Mouse (Mus musculus) hindbrain, embryonic 11.5 days (tissue): Measurements from ENCODE around the gene Bicra. TPM values are rescaled to one million over a fixed set of nuclear protein-coding genes. Genes with fewer than 3 reads are reported as not detected.

Experiments used
- ATAC-seq: fragments of 200-750 bp; cut with Nextera tagmentation; 2 replicates; pipeline ENCODE4 v1.8.0; 2017; ENCODE audit warnings: mild to moderate bottlenecking, moderate TSS enrichment, moderate library complexity; ENCODE audit not compliant: low FRiP score
- DNase-seq: peaks from one replicate; pipeline ENCODE4 v3.0.0-alpha.2; 2015; ENCODE audit warnings: low spot score
- H3K27ac ChIP-seq: fragments of 300-500 bp; sonication (generic); 2 replicates; pipeline ENCODE4 v1.5.1; 2014; ENCODE audit warnings: mild to moderate bottlenecking, low read depth, low read length
- H3K27me3 ChIP-seq: fragments of 300-500 bp; sonication (generic); 2 replicates; pipeline ENCODE4 v1.6.1; 2014; ENCODE audit warnings: mild to moderate bottlenecking, low read length, moderate library complexity, mixed read lengths; ENCODE audit not compliant: control insufficient read depth, insufficient read depth
- H3K36me3 ChIP-seq: fragments of 300-500 bp; sonication (generic); 2 replicates; pipeline ENCODE4 v1.6.1; 2014; ENCODE audit warnings: mild to moderate bottlenecking, low read length, moderate library complexity, mixed read lengths; ENCODE audit not compliant: control insufficient read depth, insufficient read depth
- H3K4me1 ChIP-seq: fragments of 300-500 bp; sonication (generic); replicated peaks from 2 replicates; pipeline ENCODE4 v1.6.1; 2014; ENCODE audit warnings: low read length, mixed read lengths; ENCODE audit not compliant: control insufficient read depth, insufficient read depth
- H3K4me2 ChIP-seq: fragments of 300-500 bp; sonication (generic); replicated peaks from 2 replicates; pipeline ENCODE4 v1.6.1; 2014; ENCODE audit warnings: mild to moderate bottlenecking, low read depth, low read length
- H3K4me3 ChIP-seq: fragments of 300-500 bp; sonication (generic); 2 replicates; pipeline ENCODE4 v1.5.1; 2014; ENCODE audit warnings: low read depth, low read length
- H3K9ac ChIP-seq: fragments of 300-500 bp; sonication (generic); 2 replicates; pipeline ENCODE4 v1.6.1; 2014; ENCODE audit warnings: low read depth, low read length
- H3K9me3 ChIP-seq: fragments of 300-500 bp; sonication (generic); 2 replicates; pipeline ENCODE4 v1.6.1; 2016; ENCODE audit warnings: low read length; ENCODE audit not compliant: control insufficient read depth
- WGBS: fragments of 180-500 bp; shearing (Covaris S2); extraction: QIAGEN DNeasy Blood & Tissue Kit; methylation state at CpG from one replicate; pipeline ENCODE4 v1.1.7; 2014; 5-methylcytosine and 5-hydroxymethylcytosine counted together
- polyA plus RNA-seq: library from polyadenylated mRNA; unstranded; fragments of >200 nt; fragmentation: Nextera tagmentation; extraction: Ambion mirVana; gene quantifications from 2 replicates; pipeline ENCODE4 v1.2.1, GENCODE M21; 2014

The Bicra gene
- polyA plus RNA-seq, 1 experiment from 2014 or later: 9.2 TPM

DNA sequence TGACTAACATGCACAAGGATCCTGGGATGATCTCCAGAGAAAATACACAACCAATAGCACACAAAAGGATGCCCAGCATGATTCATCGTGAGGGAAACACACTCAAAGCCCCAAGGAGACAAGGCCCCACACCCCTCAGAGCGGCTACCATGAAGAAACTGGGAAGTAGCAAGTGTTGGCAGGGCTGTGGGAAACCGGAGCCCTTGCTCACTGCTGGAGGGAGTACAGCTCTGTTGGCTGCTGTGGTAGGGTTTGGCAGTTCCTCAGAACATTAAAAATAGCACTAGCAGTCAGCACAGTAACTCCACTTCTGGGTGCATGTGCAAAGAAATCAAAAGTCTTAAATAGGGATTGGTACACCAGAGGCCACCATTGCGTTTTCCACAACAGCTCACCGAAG is 45.5 kb downstream of the Bicra start:
- no peak overlapping the region for H3K4me2 ChIP-seq
- no peaks in the 10 kb centered on the region for H3K4me1 ChIP-seq
- no peaks in the 10 kb centered on the region for H3K27me3 ChIP-seq
- no peak overlapping the region for H3K4me3 ChIP-seq
- H3K36me3 ChIP-seq: 0 out of 2 replicates have a peak, but pooled peaks cover 2% of the 10 kb centered on the region
- 91% methylated on average over 5 of the region's 5 CpGs for WGBS
- H3K9ac ChIP-seq: no peak overlapping the region
- DNase-seq (no peak), ATAC-seq (no peak)
- H3K27ac ChIP-seq: no peak overlapping the region
- no peaks in the 10 kb centered on the region for H3K9me3 ChIP-seq

DNA sequence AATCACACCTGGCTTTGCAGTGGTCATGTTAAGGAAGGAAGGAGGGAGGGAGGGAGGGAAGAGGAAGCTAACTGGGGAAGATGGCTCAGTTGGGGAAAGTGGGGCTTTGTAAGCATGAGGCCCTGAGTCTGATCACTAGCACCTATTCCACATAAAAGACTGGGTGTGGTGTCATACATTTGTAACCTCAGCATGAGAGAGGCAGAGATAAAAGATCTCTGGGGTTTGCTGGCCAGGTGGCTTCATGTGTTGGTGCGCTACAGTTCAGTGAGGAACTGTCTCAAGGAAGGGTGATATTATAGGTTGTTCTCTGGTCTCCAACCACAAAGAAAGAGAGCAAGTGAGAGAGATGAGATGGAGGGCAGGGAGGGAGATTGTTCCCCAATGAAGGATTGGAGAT is 46.0 kb downstream of the Bicra start:
- 94% methylated on average over 1 of the region's 1 CpGs for WGBS
- no peaks in the 10 kb centered on the region for H3K27me3 ChIP-seq
- no peaks in the 10 kb centered on the region for H3K9me3 ChIP-seq
- 0 out of 2 replicates have a peak, but pooled peaks cover 2% of the 10 kb centered on the region for H3K36me3 ChIP-seq
- H3K27ac ChIP-seq: no peak overlapping the region
- DNase-seq (no peak), ATAC-seq (no peak)
- H3K4me3 ChIP-seq: no peak overlapping the region
- no peaks in the 10 kb centered on the region for H3K4me1 ChIP-seq
- no peak overlapping the region for H3K4me2 ChIP-seq
- H3K9ac ChIP-seq: no peak overlapping the region

- whole genome bisulfite sequencing: 95% methylated on average over 4 of the region's 4 CpGs
- Histone ChIP-seq H3K27me3 (no peaks in the 10 kb centered on the region), H3K9me3 (no peaks in the 10 kb centered on the region), H3K36me3 (peaks cover under 1% of the 10 kb centered on the region; the same call in 1 of the 2 replicates), H3K9ac (no peak overlapping the region), H3K4me1 (no peaks in the 10 kb centered on the region), H3K4me3 (no peak overlapping the region), H3K4me2 (no peak overlapping the region), H3K27ac (no peak overlapping the region)
- DNase-seq (no peak), ATAC-seq (no peak)
Observed at GRCm38 (mm10) chr7:15993789-15994188, 53.9 kb downstream of the Bicra start.

DNA sequence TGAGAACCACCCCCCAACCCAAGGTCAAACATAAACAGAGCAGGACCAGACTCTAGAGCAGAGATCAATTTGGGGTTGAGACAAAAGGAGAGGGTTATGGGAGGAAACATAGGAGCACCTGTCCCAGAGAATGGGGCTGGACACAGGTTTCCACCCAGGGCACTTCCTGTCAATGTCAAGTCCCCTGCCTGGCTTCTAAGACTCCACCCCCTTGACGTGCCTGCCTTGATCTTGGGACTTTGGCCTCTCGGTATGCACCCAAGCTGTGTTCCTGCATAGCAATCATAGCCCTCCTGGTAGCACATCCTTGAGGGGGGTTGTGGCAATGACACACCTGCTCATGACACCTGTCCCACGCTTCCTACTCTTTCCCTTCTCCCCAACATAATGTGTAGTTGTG is 54.6 kb downstream of the Bicra start:
- Histone ChIP-seq H3K9ac (no peak overlapping the region), H3K36me3 (peaks cover 7% of the 10 kb centered on the region), H3K27me3 (no peaks in the 10 kb centered on the region), H3K27ac (no peak overlapping the region), H3K4me1 (no peaks in the 10 kb centered on the region), H3K4me3 (no peak overlapping the region), H3K9me3 (no peaks in the 10 kb centered on the region), H3K4me2 (no peak overlapping the region)
- ATAC-seq (no peak), DNase-seq (no peak)
- 81% methylated on average over 3 of the region's 3 CpGs for WGBS

GRCm38 (mm10) chr7:15991764-15992163 is 56.0 kb downstream of the Bicra start:
- H3K36me3 ChIP-seq: peaks cover 16% of the 10 kb centered on the region
- H3K27ac ChIP-seq: no peak overlapping the region
- no peaks in the 10 kb centered on the region for H3K27me3 ChIP-seq
- H3K9me3 ChIP-seq: no peaks in the 10 kb centered on the region
- no peak overlapping the region for H3K4me2 ChIP-seq
- H3K4me1 ChIP-seq: no peaks in the 10 kb centered on the region
- DNase-seq (no peak), ATAC-seq (no peak)
- no peak overlapping the region for H3K9ac ChIP-seq
- 91% methylated on average over 3 of the region's 3 CpGs for WGBS
- no peak overlapping the region for H3K4me3 ChIP-seq

DNA sequence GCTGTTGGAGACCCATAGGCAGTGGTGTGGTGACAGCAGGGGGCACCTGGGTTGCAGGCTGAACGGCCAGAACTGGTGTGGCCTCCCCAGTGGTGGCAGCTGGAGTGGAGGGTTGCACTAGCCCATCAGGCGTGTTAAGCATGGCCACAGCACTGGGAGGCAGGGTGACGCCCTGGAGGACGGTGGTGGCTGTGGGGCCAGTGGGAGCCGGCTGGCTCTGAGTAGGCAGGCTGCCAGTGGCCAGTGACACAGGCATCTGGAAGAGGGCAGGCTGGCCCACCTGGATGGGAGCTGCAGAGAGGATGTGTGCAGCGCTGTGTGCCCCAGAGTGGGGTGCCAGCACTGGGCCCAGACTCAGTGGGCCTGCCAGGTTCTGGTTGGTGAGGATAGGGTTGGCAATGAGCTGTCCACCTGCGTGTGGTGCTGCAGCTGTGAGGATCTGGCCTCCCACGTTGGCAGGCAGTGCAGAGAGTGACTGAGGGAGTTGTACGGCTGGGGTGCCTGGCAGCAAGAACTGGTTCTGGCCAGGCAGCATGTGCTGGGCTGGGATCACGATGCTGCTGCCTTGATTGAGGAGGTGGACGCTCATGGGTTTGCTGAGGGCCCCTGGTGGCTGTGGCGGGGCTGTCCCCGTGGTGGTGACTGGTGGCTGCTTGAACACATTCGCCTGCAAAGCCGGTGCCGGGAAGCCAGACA is 59.9 kb downstream of the Bicra start:
- DNase-seq: no peak
- 93% methylated on average over 16 of the region's 16 CpGs for WGBS
- Histone ChIP-seq H3K9me3 (no peaks in the 10 kb centered on the region), H3K4me1 (no peaks in the 10 kb centered on the region), H3K27me3 (no peaks in the 10 kb centered on the region), H3K36me3 (peaks cover 16% of the 10 kb centered on the region), H3K4me2 (no peak overlapping the region), H3K9ac (no peak overlapping the region), H3K27ac (no peak overlapping the region), H3K4me3 (no peak overlapping the region)
- no peak; the same call in 1 of the 2 replicates for ATAC-seq

DNA sequence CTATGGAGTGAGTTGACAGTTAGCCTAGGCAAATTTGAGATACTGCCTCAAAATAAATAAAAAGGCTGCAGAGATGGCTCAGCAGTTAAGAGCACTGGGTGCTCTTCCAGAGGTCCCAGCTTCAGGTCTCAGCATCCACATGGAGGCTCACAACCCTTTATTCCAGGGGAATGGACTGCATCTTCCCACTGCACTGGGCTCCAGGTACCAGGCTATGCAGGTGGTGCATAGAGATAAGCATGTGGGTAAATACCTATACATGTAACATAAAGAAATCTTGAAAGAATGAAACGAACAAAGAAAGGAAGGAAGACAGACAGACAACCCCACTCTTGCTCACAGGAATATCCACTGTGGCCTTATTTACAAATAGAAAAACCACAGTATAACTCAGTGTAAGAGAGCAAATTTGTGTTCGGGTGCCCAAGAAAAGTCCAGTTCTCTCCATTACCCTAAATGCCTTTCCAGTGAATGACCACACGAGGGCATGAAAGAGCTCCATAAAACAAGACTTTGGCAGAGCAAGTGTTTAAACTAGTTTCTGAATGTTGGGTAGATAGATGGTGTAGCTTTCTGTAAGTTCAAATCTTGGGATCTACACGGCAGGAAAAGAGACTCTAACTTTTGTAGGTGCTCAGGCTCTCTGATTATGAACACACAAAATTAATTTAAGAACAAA is 64.9 kb downstream of the Bicra start:
- H3K4me3 ChIP-seq: no peak overlapping the region
- H3K4me1 ChIP-seq: no peaks in the 10 kb centered on the region
- H3K9ac ChIP-seq: no peak overlapping the region
- WGBS: 54% methylated on average over 4 of the region's 4 CpGs
- DNase-seq: peak; percentile 32
- H3K36me3 ChIP-seq: peaks cover 14% of the 10 kb centered on the region
- no peaks in the 10 kb centered on the region for H3K9me3 ChIP-seq
- no peaks in the 10 kb centered on the region for H3K27me3 ChIP-seq
- no peak overlapping the region for H3K27ac ChIP-seq
- no peak for ATAC-seq
- no peak overlapping the region for H3K4me2 ChIP-seq

DNA sequence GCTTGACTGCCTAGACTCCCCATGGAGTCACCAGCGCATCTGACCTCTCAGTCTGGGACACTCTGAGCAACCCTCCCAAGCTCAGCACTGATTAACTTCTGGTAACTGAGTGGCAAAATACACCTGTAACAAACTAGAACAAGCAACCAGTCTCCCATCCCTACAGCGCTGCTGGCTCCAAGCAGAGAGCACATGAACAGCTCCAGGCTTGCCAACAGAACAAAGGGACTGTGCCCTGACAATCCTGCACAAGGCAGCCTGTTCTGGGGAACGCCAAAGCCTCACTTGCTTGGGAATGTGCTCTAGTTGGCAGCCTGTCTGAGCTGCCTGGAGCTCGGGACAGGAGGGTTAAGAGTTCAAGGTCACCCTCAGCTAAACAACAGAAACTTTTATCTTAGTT is 66.2 kb downstream of the Bicra start:
- Histone ChIP-seq H3K27ac (no peak overlapping the region), H3K36me3 (peaks cover 10% of the 10 kb centered on the region; the same call in 1 of the 2 replicates), H3K4me3 (no peak overlapping the region), H3K4me1 (no peaks in the 10 kb centered on the region), H3K27me3 (no peaks in the 10 kb centered on the region), H3K4me2 (no peak overlapping the region), H3K9ac (no peak overlapping the region), H3K9me3 (no peaks in the 10 kb centered on the region)
- ATAC-seq (no peak), DNase-seq (no peak)
- 84% methylated on average over 4 of the region's 4 CpGs for WGBS

DNA sequence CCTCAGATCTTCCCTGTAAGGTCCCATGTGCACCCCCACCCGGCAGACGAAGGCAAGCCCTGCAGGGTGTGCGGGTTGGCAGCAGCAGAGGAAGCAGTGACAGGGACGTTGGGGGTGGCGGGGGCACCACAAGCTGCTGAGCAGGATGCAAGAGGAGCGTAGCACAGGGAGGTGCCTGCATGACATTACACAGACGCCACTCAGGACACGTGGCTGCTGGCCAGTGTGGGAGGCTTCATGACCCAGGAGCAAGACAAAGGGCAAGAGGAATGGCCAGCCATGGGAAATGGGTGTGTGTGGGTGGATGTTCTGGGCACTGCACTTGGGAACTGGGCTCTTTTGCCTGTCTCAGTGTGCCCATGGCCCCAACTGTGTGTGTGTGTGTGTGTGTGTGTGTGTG is 67.5 kb downstream of the Bicra start:
- no peak overlapping the region for H3K27ac ChIP-seq
- no peak overlapping the region for H3K9ac ChIP-seq
- no peaks in the 10 kb centered on the region for H3K27me3 ChIP-seq
- 87% methylated on average over 8 of the region's 8 CpGs for WGBS
- H3K9me3 ChIP-seq: no peaks in the 10 kb centered on the region
- H3K4me2 ChIP-seq: no peak overlapping the region
- ATAC-seq (no peak), DNase-seq (no peak)
- no peak overlapping the region for H3K4me3 ChIP-seq
- no peaks in the 10 kb centered on the region for H3K4me1 ChIP-seq
- H3K36me3 ChIP-seq: peaks cover 10% of the 10 kb centered on the region; the same call in 1 of the 2 replicates
